Mouse (Mus musculus): ENCODE measurements at regions not wholly inside any gene's neighbourhood (a gene's known extent, or its start where the extent isn't known, plus 50 kb on each side); places are given as distances from the start of the nearest gene placed in this dataset.

- Histone ChIP-seq H3K9ac (replicated peaks; ENCODE audit: low read length) (no peak overlapping the region), H3K27ac (ENCODE audit: low read length) (no peak overlapping the region), H3K9me3 (ENCODE audit: low read length) (no peaks in the 10 kb centered on the region), H3K4me2 (replicated peaks; ENCODE audit: low read depth, low read length) (no peak overlapping the region), H3K36me3 (ENCODE audit: insufficient read depth, low read length) (no peaks in the 10 kb centered on the region), H3K4me1 (ENCODE audit: insufficient read depth, low read length) (no peaks in the 10 kb centered on the region), H3K27me3 (ENCODE audit: insufficient read depth, low read length) (no peaks in the 10 kb centered on the region), H3K4me3 (ENCODE audit: low read length) (no peak overlapping the region)
- ATAC-seq (ENCODE audit: low FRiP score, low TSS enrichment): no peak
- WGBS: 85% methylated on average over 4 of the region's 4 CpGs
Measured at GRCm38 (mm10) chr15:52948196-52948595, 936.5 kb upstream of the Gm7489 start.

- H3K4me2 ChIP-seq (replicated peaks; ENCODE audit: low read depth, low read length): no peak overlapping the region
- 72% methylated on average over 1 of the region's 1 CpGs for WGBS
- no peaks in the 10 kb centered on the region for H3K27me3 ChIP-seq (ENCODE audit: insufficient read depth, low read length)
- no peak for ATAC-seq (ENCODE audit: low FRiP score, low TSS enrichment)
- H3K9me3 ChIP-seq (ENCODE audit: low read length): no peaks in the 10 kb centered on the region
- no peaks in the 10 kb centered on the region for H3K4me1 ChIP-seq (ENCODE audit: insufficient read depth, low read length)
- no peak overlapping the region for H3K4me3 ChIP-seq (ENCODE audit: low read length)
- no peak overlapping the region for H3K9ac ChIP-seq (replicated peaks; ENCODE audit: low read length)
- no peak overlapping the region for H3K27ac ChIP-seq (ENCODE audit: low read length)
- no peaks in the 10 kb centered on the region for H3K36me3 ChIP-seq (ENCODE audit: insufficient read depth, low read length)
Measured at GRCm38 (mm10) chr15:52953480-52953879, 931.2 kb upstream of the Gm7489 start.

- Histone ChIP-seq H3K4me3 (ENCODE audit: low read length) (no peak overlapping the region), H3K4me2 (replicated peaks; ENCODE audit: low read depth, low read length) (no peak overlapping the region), H3K9me3 (ENCODE audit: low read length) (no peaks in the 10 kb centered on the region), H3K4me1 (ENCODE audit: insufficient read depth, low read length) (no peaks in the 10 kb centered on the region), H3K27ac (ENCODE audit: low read length) (no peak overlapping the region), H3K27me3 (ENCODE audit: insufficient read depth, low read length) (no peaks in the 10 kb centered on the region), H3K36me3 (ENCODE audit: insufficient read depth, low read length) (no peaks in the 10 kb centered on the region), H3K9ac (replicated peaks; ENCODE audit: low read length) (no peak overlapping the region)
- WGBS: 69% methylated on average over 7 of the region's 7 CpGs
- no peak for ATAC-seq (ENCODE audit: low FRiP score, low TSS enrichment)
Measured at GRCm38 (mm10) chr15:52954715-52955593, 929.8 kb upstream of the Gm7489 start.

- Histone ChIP-seq H3K27me3 (ENCODE audit: insufficient read depth, low read length) (no peaks in the 10 kb centered on the region), H3K27ac (ENCODE audit: low read length) (no peak overlapping the region), H3K9me3 (ENCODE audit: low read length) (no peaks in the 10 kb centered on the region), H3K9ac (replicated peaks; ENCODE audit: low read length) (no peak overlapping the region), H3K4me2 (replicated peaks; ENCODE audit: low read depth, low read length) (no peak overlapping the region), H3K4me3 (ENCODE audit: low read length) (no peak overlapping the region), H3K36me3 (ENCODE audit: insufficient read depth, low read length) (no peaks in the 10 kb centered on the region), H3K4me1 (ENCODE audit: insufficient read depth, low read length) (no peaks in the 10 kb centered on the region)
- 73% methylated on average over 2 of the region's 2 CpGs for WGBS
- ATAC-seq (ENCODE audit: low FRiP score, low TSS enrichment): no peak
Measured at GRCm38 (mm10) chr15:52959711-52960110, 925.0 kb upstream of the Gm7489 start.

GRCm38 (mm10) chr15:52961491-52961890, 923.2 kb upstream of the Gm7489 start:
- H3K9ac ChIP-seq (replicated peaks; ENCODE audit: low read length): no peak overlapping the region
- H3K4me3 ChIP-seq (ENCODE audit: low read length): no peak overlapping the region
- ATAC-seq (ENCODE audit: low FRiP score, low TSS enrichment): no peak
- H3K27me3 ChIP-seq (ENCODE audit: insufficient read depth, low read length): no peaks in the 10 kb centered on the region
- no peak overlapping the region for H3K27ac ChIP-seq (ENCODE audit: low read length)
- no peaks in the 10 kb centered on the region for H3K36me3 ChIP-seq (ENCODE audit: insufficient read depth, low read length)
- WGBS: 74% methylated on average over 3 of the region's 3 CpGs
- no peaks in the 10 kb centered on the region for H3K9me3 ChIP-seq (ENCODE audit: low read length)
- H3K4me2 ChIP-seq (replicated peaks; ENCODE audit: low read depth, low read length): no peak overlapping the region
- no peaks in the 10 kb centered on the region for H3K4me1 ChIP-seq (ENCODE audit: insufficient read depth, low read length)

- H3K9ac ChIP-seq (replicated peaks; ENCODE audit: low read length): no peak overlapping the region
- no peaks in the 10 kb centered on the region for H3K4me1 ChIP-seq (ENCODE audit: insufficient read depth, low read length)
- H3K4me2 ChIP-seq (replicated peaks; ENCODE audit: low read depth, low read length): no peak overlapping the region
- H3K9me3 ChIP-seq (ENCODE audit: low read length): no peaks in the 10 kb centered on the region
- no peaks in the 10 kb centered on the region for H3K27me3 ChIP-seq (ENCODE audit: insufficient read depth, low read length)
- no peak for ATAC-seq (ENCODE audit: low FRiP score, low TSS enrichment)
- no peaks in the 10 kb centered on the region for H3K36me3 ChIP-seq (ENCODE audit: insufficient read depth, low read length)
- no peak overlapping the region for H3K27ac ChIP-seq (ENCODE audit: low read length)
- 48% methylated on average over 2 of the region's 2 CpGs for WGBS
- no peak overlapping the region for H3K4me3 ChIP-seq (ENCODE audit: low read length)
Measured at GRCm38 (mm10) chr15:52963918-52964317, 920.8 kb upstream of the Gm7489 start.

GRCm38 (mm10) chr15:52964403-52964802, 920.3 kb upstream of the Gm7489 start:
- no peaks in the 10 kb centered on the region for H3K4me1 ChIP-seq (ENCODE audit: insufficient read depth, low read length)
- WGBS: 85% methylated on average over 1 of the region's 1 CpGs

GRCm38 (mm10) chr15:52967801-52968235, 916.9 kb upstream of the Gm7489 start:
- H3K4me3 ChIP-seq (ENCODE audit: low read length): no peak overlapping the region
- WGBS: 3% methylated on average over 4 of the region's 4 CpGs
- no peaks in the 10 kb centered on the region for H3K27me3 ChIP-seq (ENCODE audit: insufficient read depth, low read length)
- no peak overlapping the region for H3K27ac ChIP-seq (ENCODE audit: low read length)
- H3K4me1 ChIP-seq (ENCODE audit: insufficient read depth, low read length): no peaks in the 10 kb centered on the region
- no peaks in the 10 kb centered on the region for H3K9me3 ChIP-seq (ENCODE audit: low read length)
- peak; percentile 87 for ATAC-seq (ENCODE audit: low FRiP score, low TSS enrichment)
- H3K36me3 ChIP-seq (ENCODE audit: insufficient read depth, low read length): no peaks in the 10 kb centered on the region
- H3K9ac ChIP-seq (replicated peaks; ENCODE audit: low read length): no peak overlapping the region
- no peak overlapping the region for H3K4me2 ChIP-seq (replicated peaks; ENCODE audit: low read depth, low read length)

More at GRCm38 (mm10) chr15:52964403-52964802, 920.3 kb upstream of the Gm7489 start:
- Histone ChIP-seq H3K9ac (replicated peaks; ENCODE audit: low read length) (no peak overlapping the region), H3K4me3 (ENCODE audit: low read length) (no peak overlapping the region), H3K27me3 (ENCODE audit: insufficient read depth, low read length) (no peaks in the 10 kb centered on the region), H3K4me2 (replicated peaks; ENCODE audit: low read depth, low read length) (no peak overlapping the region), H3K9me3 (ENCODE audit: low read length) (no peaks in the 10 kb centered on the region), H3K36me3 (ENCODE audit: insufficient read depth, low read length) (no peaks in the 10 kb centered on the region), H3K27ac (ENCODE audit: low read length) (no peak overlapping the region)
- ATAC-seq (ENCODE audit: low FRiP score, low TSS enrichment): no peak

GRCm38 (mm10) chr15:52982821-52983220, 901.9 kb upstream of the Gm7489 start:
- H3K9me3 ChIP-seq (ENCODE audit: low read length): no peaks in the 10 kb centered on the region
- no peak overlapping the region for H3K4me2 ChIP-seq (replicated peaks; ENCODE audit: low read depth, low read length)
- H3K27me3 ChIP-seq (ENCODE audit: insufficient read depth, low read length): no peaks in the 10 kb centered on the region
- H3K36me3 ChIP-seq (ENCODE audit: insufficient read depth, low read length): no peaks in the 10 kb centered on the region
- no peak overlapping the region for H3K4me3 ChIP-seq (ENCODE audit: low read length)
- ATAC-seq (ENCODE audit: low FRiP score, low TSS enrichment): no peak
- no peaks in the 10 kb centered on the region for H3K4me1 ChIP-seq (ENCODE audit: insufficient read depth, low read length)
- WGBS: 89% methylated on average over 2 of the region's 2 CpGs
- no peak overlapping the region for H3K27ac ChIP-seq (ENCODE audit: low read length)
- no peak overlapping the region for H3K9ac ChIP-seq (replicated peaks; ENCODE audit: low read length)

GRCm38 (mm10) chr15:52990580-52990979, 894.1 kb upstream of the Gm7489 start:
- Histone ChIP-seq H3K4me3 (ENCODE audit: low read length) (no peak overlapping the region), H3K4me1 (ENCODE audit: insufficient read depth, low read length) (no peaks in the 10 kb centered on the region)
- ATAC-seq (ENCODE audit: low FRiP score, low TSS enrichment): no peak

More at GRCm38 (mm10) chr15:52990580-52990979, 894.1 kb upstream of the Gm7489 start:
- no peak overlapping the region for H3K4me2 ChIP-seq (replicated peaks; ENCODE audit: low read depth, low read length)
- H3K9me3 ChIP-seq (ENCODE audit: low read length): no peaks in the 10 kb centered on the region
- no peak overlapping the region for H3K27ac ChIP-seq (ENCODE audit: low read length)
- H3K36me3 ChIP-seq (ENCODE audit: insufficient read depth, low read length): no peaks in the 10 kb centered on the region
- H3K27me3 ChIP-seq (ENCODE audit: insufficient read depth, low read length): no peaks in the 10 kb centered on the region
- no peak overlapping the region for H3K9ac ChIP-seq (replicated peaks; ENCODE audit: low read length)

Measured in kidney, embryonic 16.5 days (tissue).